In the genomic region with DNA sequence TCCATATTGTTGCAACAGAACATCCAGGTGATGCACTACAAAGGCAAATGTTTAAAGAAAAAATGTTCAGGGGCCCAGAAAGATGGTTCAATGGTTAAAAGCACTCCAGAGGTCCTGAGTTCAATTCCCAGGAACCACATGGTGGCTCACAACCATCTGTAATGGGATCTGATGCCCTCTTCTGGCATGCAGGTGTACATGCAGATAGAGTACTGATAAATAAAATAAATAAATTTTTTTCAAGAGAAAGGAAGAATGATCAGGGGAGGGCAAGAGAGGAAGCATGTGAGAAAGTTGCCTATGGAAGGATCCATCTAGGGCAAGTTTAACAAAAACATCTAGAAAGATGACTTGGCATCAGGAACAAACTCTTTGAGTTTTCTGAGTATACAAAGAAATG, we compare ENCODE assay signal across 14 mouse cellular contexts. TPM values are rescaled to one million over a fixed set of nuclear protein-coding genes. Genes with fewer than 3 reads are reported as not detected.
"Had no signal": no experiment of that assay in that cellular context is flagged by ENCODE, and none has a peak within 500 bp of the region (broad histone marks: within the 10 kb centered on the region; RNA-seq: fewer than 3 reads in every experiment).

No protein-coding gene starts in this region.

- H3K9ac ChIP-seq: kidney, embryonic 15.5 days; liver, embryonic 12.5 days; neural tube, embryonic 12.5 days had no signal

- H3K27me3 ChIP-seq: kidney, embryonic 15.5 days; neural tube, embryonic 12.5 days had no signal

- ATAC-seq: liver, embryonic 12.5 days had no signal

- H3K4me3 ChIP-seq: kidney, embryonic 15.5 days; limb, embryonic 10.5 days; liver, embryonic 12.5 days; midbrain, embryonic 10.5 days; myocyte; neural tube, embryonic 12.5 days had no signal

- H3K36me3 ChIP-seq: kidney, embryonic 15.5 days; limb, embryonic 10.5 days; liver, embryonic 12.5 days; midbrain, embryonic 10.5 days; neural tube, embryonic 12.5 days had no signal

- DNase-seq: kidney, adult 18-20 months; kidney, postnatal 25 days; lung, postnatal 36 days; midbrain, embryonic 14.5 days; thymus, adult 18-20 months; thymus, postnatal 14 days had no signal

- H3K4me2 ChIP-seq: kidney, embryonic 15.5 days; liver, embryonic 12.5 days; neural tube, embryonic 12.5 days had no signal

- H3K9me3 ChIP-seq: kidney, embryonic 15.5 days; limb, embryonic 10.5 days; liver, embryonic 12.5 days; midbrain, embryonic 10.5 days; neural tube, embryonic 12.5 days had no signal

- H3K27ac ChIP-seq: kidney, embryonic 15.5 days; limb, embryonic 10.5 days; liver, embryonic 12.5 days; midbrain, embryonic 10.5 days; neural tube, embryonic 12.5 days had no signal

RNA-seq across cellular contexts. Expression of gene Plac8, which starts 59.5 kb away (rescaled TPM):
- total RNA-seq: layer of hippocampus, postnatal 10 days; left cerebral cortex, postnatal 10 days had no signal
